Mouse (Mus musculus) common myeloid progenitor, adult 5-6 weeks (primary cell): ENCODE measurements at regions not wholly inside any gene's neighbourhood (a gene's known extent, or its start where the extent isn't known, plus 50 kb on each side); places are given as distances from the start of the nearest gene placed in this dataset.

ENCODE experiments used
- ATAC-seq: replicated peaks from 2 replicates; pipeline ENCODE4 v1.8.0; 2016; ENCODE audit warnings: low read depth, mild to moderate bottlenecking, moderate TSS enrichment, inconsistent platforms; ENCODE audit not compliant: poor library complexity, severe bottlenecking

DNA sequence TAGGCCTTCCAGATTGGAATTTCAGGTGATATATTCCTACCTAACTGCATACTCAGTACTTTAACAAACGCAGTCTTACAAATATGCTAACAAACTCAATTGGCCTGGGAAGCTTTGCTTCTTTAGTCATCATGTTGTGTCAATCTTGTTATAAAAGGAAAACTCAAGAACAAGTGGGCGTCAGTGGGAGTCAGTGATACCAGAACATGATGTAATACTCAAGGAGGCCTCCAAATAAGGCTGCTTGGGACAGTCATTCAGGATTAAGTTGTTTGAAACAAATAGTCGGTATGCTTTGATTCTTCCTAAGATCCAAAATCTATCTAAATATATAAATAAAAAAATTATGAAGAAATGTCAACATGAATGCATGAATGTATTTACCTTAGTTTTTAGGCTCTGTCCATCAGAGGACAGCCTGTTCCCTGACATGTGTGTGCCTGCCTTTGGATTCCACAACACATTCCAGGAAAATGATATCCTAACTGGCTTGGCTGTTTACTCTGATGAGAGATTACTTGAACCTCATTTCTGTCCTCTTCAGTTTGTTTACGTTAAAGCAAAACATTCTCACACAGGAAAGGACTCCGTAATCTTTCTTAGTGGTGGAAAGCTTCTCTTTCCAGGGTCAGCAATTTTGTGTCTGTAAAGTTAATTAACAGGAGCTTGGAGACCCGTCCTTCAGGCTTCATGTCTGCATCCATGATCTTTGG lies 345.7 kb upstream of the Marcks start:
- ATAC-seq: no peak

DNA sequence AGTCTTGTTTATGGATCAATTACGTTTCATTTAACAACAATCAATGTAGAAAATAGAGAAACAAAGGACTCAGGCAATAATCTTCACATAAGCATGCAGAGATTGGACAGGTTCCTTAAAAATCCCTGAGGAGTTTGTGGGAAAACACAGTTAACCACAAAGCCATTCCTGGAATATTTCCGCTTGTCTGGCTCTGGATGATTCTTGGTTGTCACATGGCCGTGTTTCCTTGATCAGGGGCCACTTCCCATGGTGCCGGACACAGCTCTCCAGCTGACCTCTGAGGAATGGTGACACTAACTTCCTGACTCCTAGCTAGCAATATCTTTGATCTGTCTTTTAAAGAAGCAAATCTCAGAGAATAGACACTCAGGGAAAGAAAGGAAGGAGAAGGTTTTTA lies 344.8 kb upstream of the Marcks start:
- ATAC-seq: no peak

DNA sequence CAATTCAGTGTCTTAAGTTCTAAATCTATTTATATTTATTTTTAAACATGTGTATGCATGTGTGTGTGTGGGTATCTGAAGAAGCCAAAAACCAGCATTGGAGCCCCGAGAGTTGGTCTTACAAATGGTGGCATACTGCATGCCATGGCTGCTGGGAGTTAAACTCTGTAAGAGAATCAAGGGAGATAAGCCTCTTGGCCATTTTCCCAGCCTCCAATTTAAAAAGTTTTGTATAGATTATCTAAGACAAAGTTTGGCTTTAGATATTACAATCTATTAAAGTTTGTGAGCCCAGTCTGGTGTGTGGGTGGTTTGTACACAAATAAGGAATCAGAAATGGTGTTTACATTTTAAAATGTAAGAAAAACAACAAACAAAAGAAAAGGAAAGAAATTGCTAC lies 343.2 kb upstream of the Marcks start:
- ATAC-seq: no peak

DNA sequence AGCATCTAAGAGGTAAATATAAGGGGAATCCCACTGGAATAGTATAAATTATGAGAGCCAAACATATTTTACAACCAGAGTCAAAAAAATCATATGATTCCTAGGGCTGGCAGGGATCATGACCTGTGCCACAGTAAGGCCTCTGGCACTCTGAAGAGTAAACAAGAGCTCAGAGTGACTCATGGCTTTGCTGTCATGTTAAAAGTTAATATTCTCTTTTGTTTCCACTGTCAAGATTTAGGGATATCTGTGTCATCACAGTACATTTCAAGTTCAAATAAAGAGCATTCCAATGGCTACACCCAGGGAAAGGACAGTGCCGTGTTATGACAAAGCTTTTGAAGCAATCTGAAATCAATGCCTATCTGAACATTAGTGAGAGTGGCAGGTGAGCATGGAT lies 341.6 kb upstream of the Marcks start:
- ATAC-seq: no peak

DNA sequence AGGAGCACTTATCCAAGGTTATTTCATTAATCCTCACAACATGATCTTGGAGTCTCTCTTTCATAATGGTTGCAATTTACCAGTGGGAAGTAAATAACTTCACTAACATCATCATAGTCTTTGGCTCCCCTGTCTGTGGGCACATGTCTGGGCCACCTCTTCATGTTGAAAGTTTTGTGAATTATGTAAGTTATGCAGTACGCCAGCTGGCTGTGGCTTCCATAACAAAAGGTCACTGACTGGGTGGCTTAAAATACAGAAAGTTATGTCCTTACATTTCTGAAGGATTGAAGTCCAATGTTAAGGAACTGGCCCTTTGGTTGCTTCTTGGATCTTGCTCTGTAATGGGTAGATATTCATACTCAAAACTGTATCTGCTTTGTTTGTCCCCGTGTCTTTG lies 339.4 kb upstream of the Marcks start:
- ATAC-seq: no peak

DNA sequence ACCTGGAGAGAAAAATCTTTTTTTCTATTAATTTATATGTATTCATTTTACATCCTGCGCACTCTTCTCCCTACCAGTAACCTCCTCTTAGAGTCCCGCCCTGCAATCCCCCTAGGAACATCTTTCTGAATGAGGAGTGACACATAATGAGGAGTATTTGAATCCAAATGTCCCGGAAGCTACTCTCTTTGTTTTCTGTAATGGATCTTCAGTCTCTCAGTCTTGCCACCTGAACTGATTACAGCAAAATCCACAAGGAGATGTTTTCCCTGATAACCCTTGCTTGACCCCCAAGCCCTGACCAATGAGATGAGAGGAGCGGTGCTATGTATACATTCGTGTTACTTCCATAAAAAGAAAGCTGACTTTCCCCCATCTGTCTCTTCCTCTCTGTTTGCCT lies 334.4 kb upstream of the Marcks start:
- ATAC-seq: no peak

DNA sequence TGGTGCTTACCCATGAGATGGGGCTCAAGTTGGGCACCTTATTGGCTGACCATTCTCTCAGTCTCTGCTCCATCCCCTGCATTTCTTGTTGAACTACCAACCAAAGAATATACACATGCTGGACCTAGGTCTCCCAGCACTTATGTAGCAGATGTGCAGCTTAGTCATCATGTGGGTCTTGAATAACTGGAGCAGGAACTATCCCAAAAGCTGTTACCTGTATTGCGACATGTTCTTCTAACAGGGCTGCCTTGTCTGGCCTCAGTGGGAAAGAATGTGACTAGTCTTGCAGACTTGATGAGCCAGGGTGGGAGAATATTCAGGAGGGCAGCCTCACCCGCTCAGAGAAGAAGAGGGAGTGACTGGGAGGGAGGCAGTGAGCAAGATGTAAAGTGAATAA lies 318.7 kb upstream of the Marcks start:
- no peak for ATAC-seq

DNA sequence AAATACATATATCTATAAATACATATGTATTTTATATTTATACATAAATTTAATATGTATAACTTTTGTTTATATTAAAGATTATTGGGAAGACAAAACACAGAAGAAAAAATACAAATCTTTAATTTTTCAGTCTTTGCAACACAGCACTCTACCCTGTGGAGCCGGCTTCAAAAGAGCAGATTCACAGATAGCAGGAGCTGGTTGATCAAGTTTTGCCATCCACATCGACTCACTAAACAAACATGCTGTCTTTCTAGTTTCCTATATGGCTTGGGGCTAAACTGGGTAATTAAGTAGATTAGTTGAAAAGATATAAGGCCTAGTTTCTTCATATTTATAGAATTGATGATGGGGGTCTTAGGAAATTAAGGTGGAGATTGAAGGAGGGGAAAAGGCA lies 311.2 kb upstream of the Marcks start:
- no peak for ATAC-seq

DNA sequence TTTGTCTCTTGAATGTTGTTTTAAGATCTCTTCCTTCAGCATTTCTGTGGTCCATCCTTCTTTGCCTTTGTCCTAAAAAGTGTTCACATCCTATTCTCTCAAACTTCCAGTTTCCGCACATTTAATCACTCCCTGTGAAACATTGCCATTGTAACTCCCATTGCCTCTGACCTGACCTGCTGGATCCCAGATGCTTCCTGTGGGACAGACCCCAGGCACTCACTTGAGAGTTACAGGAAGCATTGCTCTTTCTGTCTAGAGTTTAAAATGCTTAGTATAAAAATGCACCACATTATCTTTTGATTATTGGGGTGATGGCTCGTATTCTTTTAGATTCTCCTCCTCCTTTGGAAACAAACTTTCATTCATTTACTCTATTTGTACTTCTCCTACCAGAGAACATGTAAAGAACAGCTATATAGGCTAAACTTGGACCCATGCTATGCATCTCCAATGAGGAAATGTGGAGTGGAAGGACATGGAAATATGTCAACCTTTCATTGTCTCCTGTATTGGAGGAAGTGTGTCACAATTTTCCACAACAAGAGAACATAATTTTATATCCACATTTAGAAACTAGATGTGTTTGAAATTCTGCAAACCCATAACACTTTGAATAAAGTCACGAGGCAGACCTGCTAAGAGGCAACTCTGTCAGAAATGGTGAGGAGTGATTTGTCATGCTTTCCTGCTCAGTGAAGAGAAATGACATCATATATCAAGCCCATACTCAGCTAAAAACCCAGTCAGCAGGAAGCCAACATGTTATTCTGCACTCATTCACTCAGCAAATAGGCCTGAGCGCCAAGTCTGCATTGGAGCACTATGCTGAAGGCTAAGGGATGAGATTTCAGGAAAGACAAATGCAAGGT lies 308.8 kb upstream of the Marcks start:
- ATAC-seq: no peak

DNA sequence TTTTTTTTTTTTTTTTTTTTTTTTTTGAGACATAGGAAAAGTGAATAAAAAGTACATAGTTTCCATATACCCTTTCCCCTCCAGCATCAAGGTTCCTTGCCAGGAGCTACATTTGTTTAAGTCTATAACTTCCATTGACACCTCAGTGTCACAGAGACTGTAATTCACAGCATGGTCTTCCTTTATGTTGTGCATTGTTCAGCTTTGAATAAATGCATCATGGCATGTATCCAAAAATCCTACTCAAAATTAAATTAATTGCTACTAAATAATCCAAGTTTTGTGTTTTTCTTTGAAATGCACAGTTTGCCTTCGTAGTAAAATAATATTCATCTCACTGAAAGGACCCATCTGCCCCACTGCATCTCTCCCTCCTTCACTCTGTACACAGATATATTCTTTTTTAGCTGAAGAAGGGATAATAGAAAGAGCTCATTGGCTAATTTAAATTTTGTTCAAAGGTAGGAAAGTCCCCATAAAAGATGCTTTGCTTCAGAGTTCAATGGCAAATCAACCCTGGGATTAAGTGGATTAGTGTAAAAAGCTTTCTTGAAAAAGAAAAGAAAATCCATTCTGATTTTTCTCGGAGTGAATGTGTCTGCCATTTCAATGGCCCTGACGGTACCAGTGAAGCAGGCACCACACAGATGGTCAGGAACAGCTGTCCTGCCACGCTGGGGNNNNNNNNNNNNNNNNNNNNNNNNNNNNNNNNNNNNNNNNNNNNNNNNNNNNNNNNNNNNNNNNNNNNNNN lies 301.3 kb upstream of the Marcks start:
- no peak for ATAC-seq

DNA sequence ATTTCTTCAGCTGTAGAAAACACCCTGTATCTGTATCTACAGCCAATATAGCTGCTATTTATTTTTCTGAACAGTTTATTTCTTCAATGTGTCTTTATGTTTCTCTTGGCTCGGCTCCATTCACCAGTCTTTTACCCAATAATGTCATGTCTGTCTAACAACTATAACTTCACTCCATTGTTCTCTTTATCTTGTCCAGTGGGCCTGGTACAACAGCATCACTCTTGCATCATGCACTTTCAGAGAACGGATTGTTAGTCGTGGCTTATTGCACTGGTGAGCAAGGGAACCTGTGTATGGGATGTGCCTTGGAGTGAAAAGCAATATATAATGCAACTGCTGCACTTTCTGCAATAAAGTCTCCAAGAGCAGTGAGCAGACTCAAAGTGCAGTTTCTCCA lies 299.6 kb upstream of the Marcks start:
- no peak for ATAC-seq

DNA sequence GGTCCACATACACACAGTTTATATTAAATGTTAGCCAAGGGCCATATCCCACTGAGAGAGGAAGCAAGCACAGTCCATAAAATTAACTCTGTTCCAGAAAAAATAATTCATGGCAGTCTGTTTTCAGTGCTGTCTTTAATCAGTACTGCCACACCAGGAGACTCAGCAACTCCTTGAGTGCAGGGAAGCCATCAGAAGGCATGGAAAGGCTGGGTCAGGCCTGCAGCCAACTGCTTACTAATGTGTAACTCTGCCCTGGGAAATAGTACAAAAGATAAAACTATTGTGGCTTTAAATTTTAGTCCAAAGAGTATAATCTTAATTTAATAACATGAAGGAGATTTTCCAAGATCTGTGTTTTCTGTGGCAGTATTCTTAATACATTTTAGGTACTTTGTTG lies 298.1 kb upstream of the Marcks start:
- ATAC-seq: no peak

DNA sequence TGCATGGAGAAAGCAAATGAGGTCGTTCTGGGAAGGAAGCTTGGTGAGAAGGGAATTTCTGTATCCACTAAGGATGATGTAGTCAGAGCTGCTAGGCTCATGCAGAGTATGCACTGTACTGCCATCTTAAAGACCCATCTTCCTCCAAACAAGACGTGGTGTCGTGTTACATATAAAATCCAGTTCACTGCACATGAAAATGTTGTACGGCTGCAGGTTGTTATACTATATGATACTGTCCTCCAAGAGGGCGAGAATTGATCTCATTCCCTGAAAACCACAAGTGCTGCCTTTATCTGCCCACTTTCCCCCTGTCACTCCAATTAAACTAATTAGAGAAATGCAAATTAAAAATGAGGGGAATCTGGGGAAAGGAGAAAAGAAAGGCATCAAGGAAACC lies 295.5 kb upstream of the Marcks start:
- ATAC-seq: no peak

DNA sequence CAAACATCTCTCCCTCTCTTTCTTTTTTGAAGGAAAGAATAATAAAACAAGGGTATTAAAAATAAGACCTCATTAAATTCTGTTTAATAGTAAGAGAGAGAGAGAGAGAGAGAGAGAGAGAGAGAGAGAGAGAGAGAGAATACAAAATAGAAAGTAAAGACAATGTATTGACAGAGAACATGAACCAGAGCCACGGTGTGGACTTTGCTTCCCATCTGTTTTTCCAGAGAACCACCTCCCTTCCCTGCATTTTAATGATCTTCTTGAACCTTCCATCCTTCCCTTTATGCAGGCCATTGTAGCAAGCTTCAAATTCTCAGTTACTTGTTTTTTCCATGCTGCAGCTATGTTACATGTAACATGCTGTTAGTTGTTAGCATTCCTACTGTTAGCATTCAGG lies 284.3 kb upstream of the Marcks start:
- ATAC-seq: no peak

DNA sequence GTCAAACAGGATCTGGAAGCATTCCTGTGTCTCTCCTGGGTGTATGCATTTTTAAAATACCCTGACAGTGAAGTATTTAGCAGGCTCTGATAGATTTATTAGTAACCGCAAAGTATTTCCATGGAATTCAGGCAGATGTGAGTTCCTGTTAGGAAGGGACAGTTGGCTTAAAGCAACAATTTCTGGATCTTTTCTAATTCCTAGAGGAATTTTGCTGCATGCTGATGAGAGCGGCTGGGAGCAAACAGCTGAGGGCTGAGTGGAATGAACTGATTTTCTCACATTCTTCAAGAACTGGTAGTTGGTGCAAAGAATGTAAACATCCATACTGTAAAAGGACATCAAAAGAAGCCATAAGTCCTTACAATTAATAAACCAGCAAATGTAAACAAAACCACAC lies 283.9 kb upstream of the Marcks start:
- ATAC-seq: no peak

DNA sequence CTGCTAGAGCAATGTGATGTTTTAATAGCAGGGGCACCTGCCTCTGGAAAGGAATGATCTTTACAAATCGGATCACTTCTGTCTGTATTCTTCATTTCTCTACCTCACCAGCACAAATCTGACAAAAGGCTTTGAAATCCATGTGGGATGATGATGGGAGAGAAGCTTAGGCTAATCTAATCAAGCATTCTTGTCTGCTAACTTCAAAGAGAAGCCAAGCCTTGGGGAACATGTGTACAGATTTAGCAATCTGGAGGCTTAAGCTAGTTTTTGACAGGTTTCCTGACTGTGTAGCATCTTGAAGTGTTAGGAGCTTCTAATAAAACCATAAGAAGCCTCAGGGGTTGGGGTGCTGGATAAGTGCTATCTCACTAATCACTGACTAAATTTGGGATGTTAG lies 277.6 kb upstream of the Marcks start:
- ATAC-seq: no peak

DNA sequence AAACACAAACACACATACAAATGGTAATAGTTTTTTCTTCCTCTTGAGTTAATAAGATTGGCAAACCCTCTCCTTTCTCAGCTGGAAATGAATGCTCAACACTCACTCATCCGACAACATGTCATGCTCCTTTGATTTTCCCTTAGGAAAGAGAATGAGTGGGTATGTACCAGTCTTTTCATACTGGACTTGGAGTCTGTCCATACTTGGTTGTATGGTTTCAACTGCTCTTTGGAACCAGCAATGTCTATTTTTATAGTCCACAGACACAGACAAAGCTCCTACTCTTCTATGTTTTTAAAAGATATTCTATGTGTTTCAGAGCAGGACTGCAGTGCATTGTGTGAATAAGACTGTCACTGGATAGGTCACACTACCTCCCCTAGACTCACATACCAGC lies 273.7 kb upstream of the Marcks start:
- ATAC-seq: no peak

DNA sequence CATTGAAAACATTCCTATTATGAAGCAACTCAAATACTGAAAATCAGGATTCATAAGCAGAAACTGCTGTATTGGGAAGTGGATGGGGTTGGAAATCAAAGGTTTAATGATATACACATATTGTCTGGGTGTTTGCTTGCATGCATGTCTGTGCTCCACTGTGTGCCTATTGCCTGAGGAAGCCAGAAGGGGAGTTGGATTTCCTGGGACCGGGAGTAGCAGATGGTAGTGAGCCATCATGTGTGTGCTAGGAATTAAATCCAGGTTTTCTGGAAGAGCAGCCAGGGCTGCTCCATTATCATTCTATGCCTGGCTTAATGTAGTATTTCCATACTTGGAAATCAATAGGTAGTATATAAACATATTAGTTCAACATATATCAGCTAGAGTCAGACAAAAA lies 271.0 kb upstream of the Marcks start:
- no peak for ATAC-seq

DNA sequence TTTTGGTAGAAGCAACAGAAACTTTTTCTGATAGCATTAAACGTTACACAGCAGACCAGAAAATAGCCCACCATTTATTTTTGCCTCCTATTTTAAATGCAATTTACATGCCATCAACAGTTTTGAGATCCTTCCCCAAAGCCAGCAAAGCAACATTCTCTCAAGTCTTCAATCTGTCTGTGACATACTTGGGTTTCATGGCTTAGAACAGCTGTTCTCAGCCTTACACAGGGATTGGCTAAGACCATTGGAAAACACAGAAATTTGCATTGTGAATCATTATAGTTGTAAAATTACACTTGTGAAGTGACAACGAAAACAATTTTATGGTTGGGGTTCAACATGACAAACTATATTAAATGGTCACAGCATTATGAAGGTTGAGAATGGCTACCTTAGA lies 268.8 kb upstream of the Marcks start:
- ATAC-seq: no peak

DNA sequence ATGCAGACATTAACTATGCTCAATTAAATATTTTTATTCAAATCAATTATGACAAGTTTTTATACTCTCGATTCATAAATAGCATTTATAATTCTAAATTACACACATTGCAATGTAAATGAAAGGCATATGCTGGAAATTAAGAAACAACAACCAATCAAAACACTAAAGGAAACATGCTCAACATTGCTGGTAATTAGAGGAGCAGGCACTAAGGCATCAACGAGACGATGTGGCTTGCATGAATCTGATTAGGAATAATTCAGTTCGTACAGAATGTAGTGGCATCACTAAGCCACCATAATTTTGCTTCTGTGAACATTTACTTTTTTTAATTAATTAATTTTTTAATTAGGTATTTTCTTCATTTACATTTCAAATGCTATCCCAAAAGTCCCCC lies 266.2 kb upstream of the Marcks start:
- no peak for ATAC-seq

DNA sequence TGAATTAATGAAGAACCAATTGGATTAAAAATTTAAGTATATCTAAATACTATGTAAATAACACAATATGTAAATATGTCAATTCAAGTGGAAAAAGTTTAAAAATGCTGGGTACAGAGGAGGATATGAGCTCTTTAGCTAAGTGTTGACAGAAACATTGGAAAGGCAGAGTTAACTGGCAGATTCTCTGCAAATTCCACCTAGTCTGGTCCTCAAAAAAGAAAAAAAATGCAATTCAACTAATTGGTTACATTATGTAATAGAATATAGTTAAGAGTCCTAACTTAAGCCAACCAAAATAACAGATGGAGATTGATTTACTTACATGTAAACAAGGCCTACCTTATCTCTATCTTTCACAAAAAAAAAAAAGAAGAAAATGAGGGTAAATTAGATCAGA lies 265.7 kb upstream of the Marcks start:
- no peak for ATAC-seq
